Mouse (Mus musculus) thymus, postnatal 36 days (tissue): ENCODE data around the gene Psmb3.
A peak's percentile ranks its signal among the peaks of the same experiment; 100 is the strongest.

Source experiments
- DNase-seq, 2 experiments: peaks; one replicate each; pipeline ENCODE4 v3.0.0; 2022; ENCODE audit warnings: mixed read lengths in 2 of 2

Psmb3 gene

GRCm38 (mm10) chr11:97668160-97668559 is 35.0 kb upstream of the Psmb3 start:
- no peak for DNase-seq

DNA sequence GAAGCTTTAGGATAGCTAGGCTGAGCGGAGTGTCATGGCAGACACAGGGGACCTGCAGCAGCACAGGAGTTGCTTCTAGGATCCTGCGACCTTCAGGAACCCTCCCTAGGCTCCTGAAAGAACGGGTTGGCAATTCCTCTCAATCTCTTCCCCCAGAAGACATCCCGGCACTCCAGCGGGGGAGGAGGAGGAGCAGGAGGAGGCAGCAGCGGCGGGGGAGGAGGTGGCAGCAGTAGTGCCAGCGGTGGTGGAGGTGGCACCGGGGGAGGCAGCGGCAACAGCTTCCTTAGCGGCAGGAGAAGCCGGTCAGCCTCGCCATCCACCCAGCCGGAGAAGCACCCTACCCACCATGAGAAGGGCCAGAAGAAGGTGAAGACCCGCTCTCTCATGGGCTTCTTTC is 33.9 kb upstream of the Psmb3 start:
- DNase-seq = no peak

- DNase-seq = no peak
Observed at GRCm38 (mm10) chr11:97669829-97670228, 33.4 kb upstream of the Psmb3 start.

DNA sequence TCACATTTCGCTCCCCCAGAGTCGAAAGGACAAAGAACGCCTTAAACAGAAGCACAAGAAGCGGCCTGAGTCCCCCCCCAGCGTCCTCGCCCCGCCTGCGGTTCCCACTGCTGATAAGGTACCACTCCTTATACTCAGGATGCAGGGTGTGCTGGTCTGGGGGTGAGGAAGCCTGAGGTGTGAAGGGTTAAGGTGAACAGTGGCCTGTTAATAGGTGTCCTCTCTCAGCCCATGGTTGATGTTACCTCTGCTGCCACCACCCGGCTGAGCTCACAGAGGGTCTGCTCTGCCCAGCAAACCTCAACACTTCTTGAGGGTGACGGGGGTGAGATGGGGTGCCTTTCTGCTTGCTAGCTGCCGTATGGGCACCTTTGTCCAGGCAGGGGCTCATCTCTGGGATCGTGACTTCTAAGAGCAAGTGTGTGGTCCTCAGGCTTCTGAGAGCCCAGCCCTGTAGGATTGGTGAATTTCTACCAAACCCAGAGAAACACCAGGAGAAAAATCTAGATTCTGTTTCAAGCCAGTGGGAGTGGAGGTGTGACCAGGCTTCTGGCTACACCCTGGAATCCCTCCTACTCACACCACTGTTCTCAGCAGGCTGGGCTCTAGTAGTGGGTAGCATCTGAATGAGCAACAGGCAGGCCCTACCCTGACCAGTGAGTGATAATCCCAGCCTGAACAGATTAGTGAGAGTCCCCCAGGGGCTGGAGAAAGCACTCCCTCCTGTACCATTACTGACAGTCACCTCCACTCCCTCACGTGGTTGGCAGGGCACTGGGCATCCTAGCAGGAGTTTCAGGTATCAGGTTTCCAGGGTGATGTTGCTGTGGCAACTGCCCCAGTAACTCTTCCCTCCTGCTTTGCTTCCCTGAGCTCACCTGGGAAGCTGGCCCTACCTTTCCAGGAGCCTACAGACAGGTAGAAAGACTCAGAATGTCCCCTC is 32.7 kb upstream of the Psmb3 start:
- DNase-seq = no peak

DNA sequence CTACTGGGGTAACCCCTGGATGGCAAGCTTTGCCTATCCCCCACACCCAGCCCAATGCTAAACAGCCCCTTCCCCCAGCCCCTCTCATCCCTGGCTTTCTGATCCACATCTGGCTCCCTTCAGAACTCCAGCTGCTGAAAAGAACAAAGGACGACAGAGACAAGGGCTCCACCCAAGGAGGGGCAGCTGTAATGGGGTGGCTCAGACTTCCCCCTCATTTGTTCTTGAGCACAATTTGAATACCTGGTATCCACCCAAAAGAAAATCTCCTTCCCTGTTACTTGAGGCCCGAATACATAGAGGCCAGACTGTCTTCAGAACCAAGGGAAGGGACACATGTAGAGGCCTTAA is 32.0 kb upstream of the Psmb3 start:
- DNase-seq = no peak

DNA sequence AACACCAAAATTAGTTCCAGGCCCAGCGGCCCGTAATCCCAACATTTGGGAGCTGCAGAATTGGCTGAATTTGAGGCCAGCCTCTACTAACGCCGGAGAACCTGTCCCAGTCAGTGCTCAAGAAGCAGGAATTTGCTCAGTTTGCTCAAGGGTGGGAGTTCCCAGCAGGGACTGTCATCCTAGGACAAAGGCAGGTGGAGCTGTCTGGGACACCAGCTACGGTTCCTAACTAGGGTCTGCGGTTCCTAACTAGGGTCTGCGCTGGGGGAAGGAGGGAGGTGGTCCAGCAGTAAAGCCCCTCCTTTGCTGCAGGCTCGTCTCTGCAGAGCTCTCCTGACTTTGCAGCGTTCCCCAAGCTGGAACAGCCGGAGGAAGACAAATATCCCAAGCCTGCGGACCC is 30.1 kb upstream of the Psmb3 start:
- no peak for DNase-seq

DNA sequence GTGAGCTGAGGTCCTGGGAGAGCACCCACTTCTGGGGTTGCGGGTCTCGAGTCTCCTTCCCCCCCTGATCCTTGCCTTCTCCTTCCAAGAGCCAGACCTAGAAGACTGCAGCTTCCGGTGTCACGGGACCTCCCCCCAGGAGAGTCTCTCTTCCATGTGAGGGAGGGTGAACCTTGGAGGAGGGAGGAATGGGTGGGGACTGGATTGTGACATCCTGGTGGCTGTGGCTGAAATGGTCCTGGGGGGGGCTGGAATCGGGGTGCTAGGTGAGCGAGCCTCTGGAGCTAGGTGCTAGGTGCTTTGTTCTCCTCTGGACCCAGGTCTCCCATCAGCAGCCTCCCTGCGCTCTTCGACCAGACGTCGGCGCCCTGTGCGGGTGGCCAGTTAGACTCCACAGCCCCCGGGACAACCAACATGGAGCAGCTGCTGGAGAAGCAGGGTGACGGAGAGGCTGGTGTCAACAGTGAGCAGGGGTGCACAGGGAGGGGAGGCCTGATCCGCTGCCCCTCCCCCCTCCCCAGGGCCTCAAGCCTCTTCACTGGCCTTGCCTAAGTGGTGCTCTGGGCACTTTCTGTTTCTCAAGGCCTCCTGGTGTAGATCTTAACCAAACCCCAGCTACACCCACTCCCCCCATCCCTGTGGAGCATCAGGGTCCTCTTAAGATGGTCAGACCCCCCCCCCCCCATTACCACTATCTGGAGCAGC is 27.0 kb upstream of the Psmb3 start:
- no peak for DNase-seq

- DNase-seq = no peak
Observed at GRCm38 (mm10) chr11:97677381-97677780, 25.8 kb upstream of the Psmb3 start.

- no peak for DNase-seq
Observed at GRCm38 (mm10) chr11:97677842-97678241, 25.4 kb upstream of the Psmb3 start.

DNA sequence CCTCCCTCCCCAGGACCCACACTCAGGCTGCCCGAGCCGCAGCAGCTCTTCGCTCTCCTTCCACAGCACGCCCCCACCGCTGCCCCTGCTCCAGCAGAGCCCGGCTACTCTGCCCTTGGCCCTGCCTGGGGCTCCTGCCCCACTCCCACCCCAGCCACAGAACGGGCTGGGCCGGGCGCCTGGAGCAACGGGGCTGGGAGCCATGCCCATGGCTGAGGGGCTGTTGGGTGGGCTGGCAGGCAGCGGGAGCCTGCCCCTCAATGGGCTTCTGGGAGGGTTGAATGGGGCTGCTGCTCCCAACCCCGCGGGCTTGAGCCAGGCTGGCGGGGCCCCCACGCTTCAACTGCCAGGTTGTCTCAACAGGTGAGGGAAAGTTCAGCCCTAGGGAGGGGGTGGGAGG is 24.9 kb upstream of the Psmb3 start:
- DNase-seq = no peak

GRCm38 (mm10) chr11:97680430-97680829 is 22.8 kb upstream of the Psmb3 start:
- no peak for DNase-seq

- no peak for DNase-seq
Observed at GRCm38 (mm10) chr11:97682504-97683055, 20.6 kb upstream of the Psmb3 start.

GRCm38 (mm10) chr11:97684063-97684680 is 19.0 kb upstream of the Psmb3 start:
- DNase-seq = peak; percentile 68 to 69

- no peak for DNase-seq
Observed at GRCm38 (mm10) chr11:97684766-97685165, 18.4 kb upstream of the Psmb3 start.

GRCm38 (mm10) chr11:97685613-97686321 is 17.4 kb upstream of the Psmb3 start, which contains the start of gene Cisd3:
Gene Cisd3, plus strand, starts transcription at chr11:97685826.
- peak; percentile 83 to 88 for DNase-seq

- DNase-seq = no peak
Observed at GRCm38 (mm10) chr11:97686322-97686908, 16.8 kb upstream of the Psmb3 start.

DNA sequence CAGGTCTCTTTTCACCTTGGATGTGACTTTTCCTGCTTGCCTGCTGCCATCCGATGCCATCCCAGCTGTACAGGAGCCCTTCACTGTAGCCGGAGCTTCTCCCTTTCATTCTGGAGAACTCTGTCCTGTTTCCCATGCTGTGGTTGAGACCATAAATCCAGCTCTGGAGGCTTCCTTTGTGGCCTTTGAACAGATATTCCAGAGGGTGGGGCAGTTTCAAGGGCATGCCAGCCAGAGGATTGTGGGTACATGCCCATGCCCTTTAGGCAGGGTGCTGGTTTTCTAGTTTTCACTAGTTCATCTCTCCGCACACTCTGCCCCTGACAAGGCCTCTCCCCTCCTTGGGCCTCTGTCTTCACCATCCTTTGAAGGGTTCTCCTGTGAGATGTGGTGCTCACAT is 16.1 kb upstream of the Psmb3 start:
- DNase-seq = no peak

DNA sequence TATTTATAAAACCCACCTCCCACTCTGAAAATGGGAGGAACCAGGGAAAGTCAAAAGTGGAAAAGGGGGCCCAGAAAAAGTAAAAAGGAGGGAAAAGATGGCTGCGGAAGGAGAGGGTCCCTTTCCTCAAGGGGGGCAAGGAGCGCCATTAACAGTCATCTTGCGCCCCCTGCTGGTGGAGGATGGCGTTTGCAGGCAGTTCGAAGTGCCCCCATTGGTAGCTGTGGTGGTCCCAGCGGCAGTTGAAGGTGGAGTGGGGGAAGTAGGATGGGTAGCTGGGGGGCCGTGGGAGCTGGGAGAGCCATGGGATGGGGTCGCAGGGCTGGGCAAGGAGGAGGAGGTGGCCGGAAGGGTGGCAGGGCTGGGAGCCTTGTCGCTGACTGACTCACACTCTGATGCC is 13.3 kb upstream of the Psmb3 start:
- peak; percentile 77 to 79 for DNase-seq

- DNase-seq = no peak
Observed at GRCm38 (mm10) chr11:97694435-97694834, 8.8 kb upstream of the Psmb3 start.

- no peak for DNase-seq
Observed at GRCm38 (mm10) chr11:97694921-97695711, 8.1 kb upstream of the Psmb3 start.

DNA sequence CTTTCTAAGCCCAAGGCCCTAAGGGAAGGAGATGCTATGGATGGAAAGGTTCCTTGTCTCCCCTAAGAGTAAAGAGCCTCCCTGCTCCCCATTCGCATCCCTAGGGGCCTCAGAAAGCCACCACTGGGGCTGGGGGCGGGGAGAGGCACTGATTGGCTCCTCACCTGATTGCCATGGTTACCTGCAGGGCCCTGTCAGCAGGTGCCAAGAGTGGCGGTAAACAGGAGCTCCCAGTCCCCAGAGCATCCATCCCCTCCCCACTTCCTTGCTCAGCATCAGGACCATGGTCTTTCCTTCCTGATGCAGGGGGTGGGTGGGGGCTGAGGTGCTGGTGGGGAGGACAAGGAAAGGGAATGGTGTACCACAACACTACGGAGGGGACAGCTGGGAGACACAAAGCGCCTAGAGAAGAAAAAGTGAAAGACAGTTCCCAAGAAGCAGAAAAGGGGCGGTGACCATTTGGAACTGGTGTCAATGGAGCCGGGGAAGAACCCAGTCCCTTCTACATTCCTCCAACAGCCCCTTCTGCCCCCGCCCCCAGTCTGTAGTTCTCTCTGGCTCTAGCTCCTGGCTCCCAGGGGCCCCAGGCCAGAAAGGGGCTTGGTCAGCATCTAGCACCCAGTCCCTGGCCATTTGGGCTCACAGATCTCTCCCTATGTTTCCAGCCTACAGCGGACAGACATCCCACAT is 7.3 kb upstream of the Psmb3 start:
- DNase-seq = no peak
